ENCODE assay signal across 17 mouse cellular contexts in genomic region chr2:120616279-120617163, GRCm38 (mm10).
"Had no signal": no experiment of that assay in that cellular context is flagged by ENCODE, and none has a peak within 500 bp of the region (broad histone marks: within the 10 kb centered on the region; RNA-seq: fewer than 3 reads in every experiment).

No protein-coding gene starts in this region.

- H3K27me3 ChIP-seq: megakaryocyte, embryonic 14.5 days; midbrain, embryonic 13.5 days; midbrain, embryonic 15.5 days; neural tube, embryonic 12.5 days; stomach, embryonic 15.5 days had no signal

- H3K4me1 ChIP-seq: midbrain, embryonic 13.5 days; midbrain, embryonic 15.5 days; neural tube, embryonic 12.5 days; stomach, embryonic 15.5 days had no signal

- ATAC-seq: midbrain, embryonic 13.5 days; midbrain, embryonic 15.5 days had no signal

- H3K9me3 ChIP-seq: megakaryocyte, embryonic 14.5 days; midbrain, embryonic 13.5 days; midbrain, embryonic 15.5 days; neural tube, embryonic 12.5 days; stomach, embryonic 15.5 days had no signal

- H3K27ac ChIP-seq: midbrain, embryonic 13.5 days; midbrain, embryonic 15.5 days; neural tube, embryonic 12.5 days; stomach, embryonic 15.5 days; stomach, postnatal 0 days had no signal

- H3K9ac ChIP-seq: lung, embryonic 14.5 days; midbrain, embryonic 13.5 days; midbrain, embryonic 15.5 days; neural tube, embryonic 12.5 days; stomach, embryonic 15.5 days had no signal

- H3K4me3 ChIP-seq: megakaryocyte, embryonic 14.5 days; midbrain, embryonic 13.5 days; midbrain, embryonic 15.5 days; neural tube, embryonic 12.5 days; stomach, embryonic 15.5 days had no signal

- DNase-seq: lung, adult 18-20 months; lung, embryonic 14.5 days; lung, postnatal 10 days; lung, postnatal 4 days; retina, postnatal 1 day; right cerebral cortex, adult 18-20 months; right cerebral cortex, postnatal 25 days; right cerebral cortex, postnatal 4 days; thymus, postnatal 14 days; thymus, postnatal 36 days had no signal

- H3K4me2 ChIP-seq: lung, embryonic 14.5 days; midbrain, embryonic 11.5 days; midbrain, embryonic 13.5 days; midbrain, embryonic 15.5 days; neural tube, embryonic 12.5 days; stomach, embryonic 15.5 days had no signal
